Comparison of ENCODE assay signal across 8 mouse cellular contexts in the genomic region with DNA sequence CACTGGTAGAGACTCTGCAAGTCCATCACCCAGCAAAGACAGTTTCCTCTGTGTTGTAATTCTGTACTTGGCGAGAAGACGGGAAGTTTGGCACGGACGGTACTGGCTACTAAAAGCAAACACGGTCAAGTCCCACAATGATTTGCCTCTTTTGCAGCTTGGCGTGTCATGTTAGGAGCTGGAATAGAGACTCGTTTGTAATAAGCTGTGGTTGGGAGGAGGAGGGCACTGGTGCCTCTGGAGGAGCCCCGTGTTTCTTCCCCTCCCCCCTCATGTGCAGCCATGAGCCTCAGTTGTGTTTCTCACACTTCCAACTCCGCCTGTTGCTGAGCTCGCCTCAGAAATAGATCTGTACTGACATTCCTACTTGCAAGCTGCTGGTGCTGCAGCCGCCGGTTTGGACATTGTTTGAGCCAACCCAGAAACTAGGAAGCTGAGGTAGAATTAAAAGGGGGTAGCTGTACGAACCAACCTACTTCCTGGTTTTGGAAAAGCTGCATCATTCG.
DNase-seq lines count a peak whose midpoint lies in the region; ATAC-seq lines count a peak whose summit lies in the region.

No protein-coding gene starts in this region.

- no peak overlapping the region for H3K9ac ChIP-seq in hindbrain, embryonic 11.5 days (ENCODE audit: low read depth, low read length)

- intact Hi-C loops in gastrocnemius, postnatal 36 days (cut with DNase I): no loop called here

- no peaks in the 10 kb centered on the region for H3K9me3 ChIP-seq in heart, embryonic 10.5 days
- no peaks in the 10 kb centered on the region for H3K9me3 ChIP-seq in hindbrain, embryonic 11.5 days (ENCODE audit: control insufficient read depth, low read length)

- H3K27ac ChIP-seq in heart, embryonic 10.5 days: no peak overlapping the region
- H3K27ac ChIP-seq in hindbrain, embryonic 11.5 days (ENCODE audit: low read depth, low read length): no peak overlapping the region

- H3K27me3 ChIP-seq in heart, embryonic 10.5 days (ENCODE audit: insufficient read depth, poor library complexity, severe bottlenecking): no peaks in the 10 kb centered on the region
- H3K27me3 ChIP-seq in hindbrain, embryonic 11.5 days (ENCODE audit: control insufficient read depth, insufficient read depth, low read length): no peaks in the 10 kb centered on the region

- H3K4me1 ChIP-seq in heart, embryonic 10.5 days: peaks cover 14% of the 10 kb centered on the region
- no peaks in the 10 kb centered on the region for H3K4me1 ChIP-seq in hindbrain, embryonic 11.5 days (replicated peaks; ENCODE audit: control insufficient read depth, insufficient read depth, low read length)

- WGBS in heart, embryonic 10.5 days: 67% methylated on average over 14 of the region's 14 CpGs
- 86% methylated on average over 14 of the region's 14 CpGs for WGBS in hindbrain, embryonic 11.5 days

- H3K36me3 ChIP-seq in heart, embryonic 10.5 days: no peaks in the 10 kb centered on the region
- H3K36me3 ChIP-seq in hindbrain, embryonic 11.5 days (ENCODE audit: control insufficient read depth, insufficient read depth, low read length): no peaks in the 10 kb centered on the region

- H3K4me2 ChIP-seq in hindbrain, embryonic 11.5 days (replicated peaks; ENCODE audit: low read depth, low read length): no peak overlapping the region

- DNase-seq in heart, adult 18-20 months: peak; percentile 59 to 71
- no peak for DNase-seq in heart, embryonic 10.5 days (ENCODE audit: low spot score)
- DNase-seq in cerebellum, adult 9-10 months: peak; percentile 19
- peak; percentile 35 to 48 for DNase-seq in gastrocnemius, postnatal 36 days
- DNase-seq in left cerebral cortex, adult 18-20 months (ENCODE audit: low spot score in 2 of 2): peak; percentile 56 to 61
- DNase-seq in hindbrain, embryonic 11.5 days (ENCODE audit: low spot score): no peak
- DNase-seq in retina, embryonic 14.5 days (ENCODE audit: low spot score): no peak

- H3K4me3 ChIP-seq in heart, embryonic 10.5 days: no peak overlapping the region
- H3K4me3 ChIP-seq in hindbrain, embryonic 11.5 days (ENCODE audit: low read depth, low read length): no peak overlapping the region

- ATAC-seq in megakaryocyte, adult 5-6 weeks (ENCODE audit: poor library complexity, severe bottlenecking): peak; percentile 51
- ATAC-seq in hindbrain, embryonic 11.5 days (ENCODE audit: low FRiP score): no peak

Comparison
In these comparisons a context has a peak if more than half of its experiments do, and no peak if none do; other contexts are left out.
1. DNase-seq: peak in heart, adult 18-20 months (2 of 2), cerebellum, adult 9-10 months (single experiment), gastrocnemius, postnatal 36 days (2 of 2) and left cerebral cortex, adult 18-20 months (2 of 2); none in heart, embryonic 10.5 days (single experiment), hindbrain, embryonic 11.5 days (single experiment) and retina, embryonic 14.5 days (single experiment).